Mouse (Mus musculus): ENCODE data around the gene Sfn. TPM values are rescaled to one million over a fixed set of nuclear protein-coding genes. Genes with fewer than 3 reads are reported as not detected.

The Sfn gene
- total and polyA plus RNA-seq, 2 experiments = 0.54 to 0.55 TPM

DNA sequence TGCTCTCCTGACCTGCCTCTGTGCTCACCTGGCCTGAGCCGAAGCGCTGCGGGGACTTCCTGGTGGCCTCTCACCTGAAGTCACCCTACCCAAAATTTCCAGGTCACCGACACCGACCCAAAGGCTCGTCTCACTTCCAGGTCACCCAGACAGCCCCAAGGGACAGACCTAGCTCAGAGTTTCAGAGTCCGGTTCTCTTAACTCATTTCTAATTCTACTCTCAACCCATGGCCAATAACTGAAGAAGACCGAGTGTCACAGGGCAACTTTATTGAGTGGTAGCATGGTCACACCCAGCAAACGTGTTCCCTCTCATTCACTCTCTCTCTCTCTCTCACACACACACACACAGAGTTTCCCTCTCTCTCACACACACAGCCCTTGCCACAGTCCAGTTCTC lies 1.7 kb downstream of the Sfn start:
- Histone ChIP-seq H3K79me2 (ENCODE audit: control insufficient read depth, insufficient read depth, low read length) (no peaks in the 10 kb centered on the region), H3K36me3 (ENCODE audit: control insufficient read depth, insufficient read depth, low read length) (no peaks in the 10 kb centered on the region), H3K4me3 (ENCODE audit: insufficient read depth, low read depth, low read length) (no peak overlapping the region), H3K9ac (ENCODE audit: low read depth, low read length) (no peak overlapping the region; the same call in 1 of the 2 replicates), H3K4me1 (ENCODE audit: control insufficient read depth, insufficient read depth, low read length) (peaks cover 2% of the 10 kb centered on the region; the same call in 1 of the 2 replicates), H3K27ac (replicated peaks; ENCODE audit: insufficient read depth, low read depth, low read length) (no peak overlapping the region), H3K27me3 (ENCODE audit: control insufficient read depth, insufficient read depth, low read length) (no peaks in the 10 kb centered on the region)
- WGBS = 11% methylated on average over 9 of the region's 9 CpGs
- no peak for DNase-seq (ENCODE audit: extremely low read depth, low read depth, low spot score)
- TF ChIP-seq POLR2A (IDR thresholded peaks at IDR 0.05; ENCODE audit: extremely low read depth, insufficient read depth, low read length) = no peak
- TF ChIP-seq CTCF (IDR thresholded peaks at IDR 0.05; ENCODE audit: low read depth, low read length) = no peak

DNA sequence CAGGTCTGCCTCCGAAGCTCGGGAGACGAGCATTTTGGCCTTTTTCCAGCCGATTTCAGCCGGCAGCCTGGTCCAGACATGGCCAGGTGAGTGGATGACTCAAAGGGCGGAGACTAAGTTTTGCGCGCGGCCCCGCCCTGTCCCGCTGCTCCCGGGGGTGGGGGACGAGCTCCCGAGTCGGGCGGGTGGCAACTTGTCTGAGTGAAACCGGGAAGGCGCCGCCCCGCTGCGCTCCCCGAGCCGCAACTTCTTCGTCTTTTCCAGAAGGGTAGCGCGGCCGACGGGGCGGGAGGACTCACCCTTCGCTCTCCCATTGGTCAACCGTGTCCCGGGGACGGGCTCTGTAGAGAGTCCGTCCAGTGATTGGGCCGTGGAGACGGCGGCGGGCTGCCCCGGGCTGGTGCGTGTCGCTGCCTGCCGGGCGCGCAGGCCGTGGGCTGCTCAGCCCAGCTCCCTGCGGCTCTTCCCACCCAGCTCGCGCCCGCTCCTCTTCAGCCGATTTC lies 2.3 kb downstream of the Sfn start:
- WGBS = under 1% methylated on average over 49 of the region's 50 CpGs
- Histone ChIP-seq H3K27ac (replicated peaks; ENCODE audit: insufficient read depth, low read depth, low read length) (no peak overlapping the region), H3K4me3 (ENCODE audit: insufficient read depth, low read depth, low read length) (peak overlapping the region; percentile 63), H3K9ac (ENCODE audit: low read depth, low read length) (peak overlapping the region; percentile 48), H3K36me3 (ENCODE audit: control insufficient read depth, insufficient read depth, low read length) (no peaks in the 10 kb centered on the region), H3K27me3 (ENCODE audit: control insufficient read depth, insufficient read depth, low read length) (no peaks in the 10 kb centered on the region), H3K4me1 (ENCODE audit: control insufficient read depth, insufficient read depth, low read length) (peaks cover 2% of the 10 kb centered on the region; the same call in 1 of the 2 replicates), H3K79me2 (ENCODE audit: control insufficient read depth, insufficient read depth, low read length) (no peaks in the 10 kb centered on the region)
- no peak for TF ChIP-seq CTCF (IDR thresholded peaks at IDR 0.05; ENCODE audit: low read depth, low read length)
- TF ChIP-seq POLR2A (IDR thresholded peaks at IDR 0.05; ENCODE audit: extremely low read depth, insufficient read depth, low read length) = no peak
- peak; percentile 81 for DNase-seq (ENCODE audit: extremely low read depth, low read depth, low spot score)

DNA sequence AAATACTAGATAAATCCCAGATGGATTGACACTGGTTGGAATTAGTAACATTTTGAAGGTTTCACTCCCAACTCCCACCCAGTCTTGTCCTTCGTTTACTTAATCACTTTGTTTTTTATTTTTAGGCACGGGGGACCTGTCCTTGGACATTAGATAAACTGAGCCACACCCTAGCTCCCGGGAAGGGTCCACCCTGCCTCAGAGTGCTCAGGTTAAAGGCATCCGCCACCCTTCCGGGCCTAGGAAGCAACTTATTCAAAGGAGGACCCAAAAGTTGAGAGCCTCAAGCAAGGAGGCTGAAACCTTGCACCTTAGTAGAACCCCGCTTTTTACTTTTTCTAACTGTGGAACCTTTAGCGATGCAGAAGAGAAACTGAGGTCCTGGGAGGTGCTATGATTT lies 2.9 kb downstream of the Sfn start:
- H3K27ac ChIP-seq (replicated peaks; ENCODE audit: insufficient read depth, low read depth, low read length) = no peak overlapping the region
- H3K27me3 ChIP-seq (ENCODE audit: control insufficient read depth, insufficient read depth, low read length) = no peaks in the 10 kb centered on the region
- DNase-seq (ENCODE audit: extremely low read depth, low read depth, low spot score) = no peak

DNA sequence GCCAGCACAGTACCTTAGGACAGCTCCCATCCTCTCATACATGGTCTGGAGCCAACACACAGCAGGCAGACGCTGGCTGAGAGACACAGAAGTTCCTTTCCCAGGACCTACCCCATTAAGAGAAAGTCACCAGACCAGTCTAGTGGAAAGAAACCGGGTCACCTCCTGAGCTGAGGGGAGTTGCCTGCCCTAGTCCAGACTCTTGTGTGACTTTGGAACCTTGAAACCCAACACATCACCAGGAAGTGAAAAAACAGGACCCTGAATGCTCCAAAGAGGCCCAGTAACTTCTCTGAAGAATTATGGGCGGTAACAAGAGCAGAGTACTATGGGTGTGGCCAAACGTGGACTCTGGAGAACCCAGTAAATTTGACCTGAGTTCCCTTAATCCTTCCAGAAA lies 3.4 kb downstream of the Sfn start:
- no peak for DNase-seq (ENCODE audit: extremely low read depth, low read depth, low spot score)
- no peak overlapping the region for H3K9ac ChIP-seq (ENCODE audit: low read depth, low read length)
- whole genome bisulfite sequencing = 60% methylated on average over 4 of the region's 4 CpGs

More for the DNA sequence above, 2.9 kb downstream of the Sfn start:
- H3K36me3 ChIP-seq (ENCODE audit: control insufficient read depth, insufficient read depth, low read length) = no peaks in the 10 kb centered on the region
- H3K4me3 ChIP-seq (ENCODE audit: insufficient read depth, low read depth, low read length) = peak overlapping the region; percentile 63; the same call in 1 of the 2 replicates
- no peaks in the 10 kb centered on the region for H3K79me2 ChIP-seq (ENCODE audit: control insufficient read depth, insufficient read depth, low read length)
- H3K4me1 ChIP-seq (ENCODE audit: control insufficient read depth, insufficient read depth, low read length) = peaks cover 2% of the 10 kb centered on the region; the same call in 1 of the 2 replicates
- no peak for TF ChIP-seq CTCF (IDR thresholded peaks at IDR 0.05; ENCODE audit: low read depth, low read length)
- TF ChIP-seq POLR2A (IDR thresholded peaks at IDR 0.05; ENCODE audit: extremely low read depth, insufficient read depth, low read length) = no peak
- peak overlapping the region; percentile 48; the same call in 1 of the 2 replicates for H3K9ac ChIP-seq (ENCODE audit: low read depth, low read length)
- 20% methylated on average over 7 of the region's 7 CpGs for WGBS

DNA sequence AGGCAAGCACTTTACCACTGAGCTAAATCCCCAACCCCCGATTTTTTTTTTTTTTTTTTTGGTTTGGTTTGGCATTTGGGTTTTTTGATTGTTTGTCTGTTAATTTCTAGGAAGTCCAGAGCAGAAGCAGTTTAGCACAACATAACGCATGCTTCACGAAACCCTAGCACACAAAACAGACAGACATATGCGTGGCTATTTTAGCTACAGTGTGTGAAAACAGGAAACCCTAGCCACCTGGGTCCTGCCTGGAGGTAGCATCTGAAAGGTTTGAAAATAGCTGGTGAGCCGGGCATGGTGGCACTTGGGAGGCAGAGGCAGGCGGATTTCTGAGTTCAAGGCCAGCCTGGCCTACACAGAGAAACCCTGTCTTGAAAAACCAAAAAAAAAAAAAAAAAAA lies 5.9 kb downstream of the Sfn start:
- no peak for DNase-seq (ENCODE audit: extremely low read depth, low read depth, low spot score)
- H3K9ac ChIP-seq (ENCODE audit: low read depth, low read length) = no peak overlapping the region
- H3K36me3 ChIP-seq (ENCODE audit: control insufficient read depth, insufficient read depth, low read length) = no peaks in the 10 kb centered on the region; the same call in 1 of the 2 replicates
- no peaks in the 10 kb centered on the region for H3K4me1 ChIP-seq (ENCODE audit: control insufficient read depth, insufficient read depth, low read length)
- no peak overlapping the region for H3K4me3 ChIP-seq (ENCODE audit: insufficient read depth, low read depth, low read length)
- H3K27ac ChIP-seq (replicated peaks; ENCODE audit: insufficient read depth, low read depth, low read length) = no peak overlapping the region
- H3K27me3 ChIP-seq (ENCODE audit: control insufficient read depth, insufficient read depth, low read length) = no peaks in the 10 kb centered on the region
- no peaks in the 10 kb centered on the region for H3K79me2 ChIP-seq (ENCODE audit: control insufficient read depth, insufficient read depth, low read length)
- WGBS = 81% methylated on average over 6 of the region's 6 CpGs
- no peak for TF ChIP-seq CTCF (IDR thresholded peaks at IDR 0.05; ENCODE audit: low read depth, low read length)
- TF ChIP-seq POLR2A (IDR thresholded peaks at IDR 0.05; ENCODE audit: extremely low read depth, insufficient read depth, low read length) = no peak

More for the DNA sequence above, 3.4 kb downstream of the Sfn start:
- H3K27me3 ChIP-seq (ENCODE audit: control insufficient read depth, insufficient read depth, low read length) = no peaks in the 10 kb centered on the region
- no peak for TF ChIP-seq POLR2A (IDR thresholded peaks at IDR 0.05; ENCODE audit: extremely low read depth, insufficient read depth, low read length)
- H3K36me3 ChIP-seq (ENCODE audit: control insufficient read depth, insufficient read depth, low read length) = no peaks in the 10 kb centered on the region
- H3K4me3 ChIP-seq (ENCODE audit: insufficient read depth, low read depth, low read length) = no peak overlapping the region
- peaks cover 2% of the 10 kb centered on the region; the same call in 1 of the 2 replicates for H3K4me1 ChIP-seq (ENCODE audit: control insufficient read depth, insufficient read depth, low read length)
- H3K27ac ChIP-seq (replicated peaks; ENCODE audit: insufficient read depth, low read depth, low read length) = no peak overlapping the region
- no peaks in the 10 kb centered on the region for H3K79me2 ChIP-seq (ENCODE audit: control insufficient read depth, insufficient read depth, low read length)

DNA sequence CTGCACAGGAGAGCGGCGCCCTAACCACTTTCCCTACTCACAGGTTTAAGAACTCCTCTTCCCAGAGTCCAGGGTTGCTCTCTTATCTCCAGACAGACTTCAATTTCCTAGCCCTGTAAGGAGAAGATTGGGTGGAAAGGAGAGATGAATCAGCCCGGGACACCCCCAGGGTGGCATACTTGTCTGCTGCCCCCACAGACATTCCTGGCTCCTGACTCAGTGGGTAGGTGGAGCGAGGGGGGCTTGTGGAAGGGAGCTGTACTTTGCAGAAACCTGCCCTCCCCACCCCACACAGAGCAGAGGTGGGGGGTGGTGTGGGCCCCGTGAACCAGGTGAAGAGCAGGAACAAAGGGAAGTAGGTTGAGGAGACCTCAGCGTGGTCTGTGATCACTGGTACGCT lies 6.4 kb downstream of the Sfn start:
- no peaks in the 10 kb centered on the region for H3K4me1 ChIP-seq (ENCODE audit: control insufficient read depth, insufficient read depth, low read length)
- no peaks in the 10 kb centered on the region; the same call in 1 of the 2 replicates for H3K36me3 ChIP-seq (ENCODE audit: control insufficient read depth, insufficient read depth, low read length)
- H3K27me3 ChIP-seq (ENCODE audit: control insufficient read depth, insufficient read depth, low read length) = no peaks in the 10 kb centered on the region
- TF ChIP-seq POLR2A (IDR thresholded peaks at IDR 0.05; ENCODE audit: extremely low read depth, insufficient read depth, low read length) (no peak), CTCF (IDR thresholded peaks at IDR 0.05; ENCODE audit: low read depth, low read length) (no peak)
- no peak overlapping the region for H3K4me3 ChIP-seq (ENCODE audit: insufficient read depth, low read depth, low read length)
- no peak for DNase-seq (ENCODE audit: extremely low read depth, low read depth, low spot score)
- H3K9ac ChIP-seq (ENCODE audit: low read depth, low read length) = no peak overlapping the region
- no peak overlapping the region for H3K27ac ChIP-seq (replicated peaks; ENCODE audit: insufficient read depth, low read depth, low read length)
- H3K79me2 ChIP-seq (ENCODE audit: control insufficient read depth, insufficient read depth, low read length) = no peaks in the 10 kb centered on the region
- 84% methylated on average over 7 of the region's 7 CpGs for WGBS

Measured in liver, adult 2 months (tissue).